Mouse (Mus musculus) embryonic fibroblast, embryonic 13.5 days (primary cell): ENCODE measurements at regions not wholly inside any gene's neighbourhood (a gene's known extent, or its start where the extent isn't known, plus 50 kb on each side); places are given as distances from the start of the nearest gene placed in this dataset.

ENCODE experiments used
- CTCF ChIP-seq: IDR thresholded peaks from 2 replicates; pipeline ENCODE4 v1.5.1; 2011; ENCODE audit warnings: mild to moderate bottlenecking, control low read depth, low read length, moderate library complexity, borderline replicate concordance; ENCODE audit not compliant: insufficient read depth
- POLR2A ChIP-seq: IDR thresholded peaks from 2 replicates; pipeline ENCODE4 v1.6.1; 2011; ENCODE audit warnings: low read depth, mild to moderate bottlenecking, control low read depth, low read length, moderate library complexity

GRCm38 (mm10) chr10:95093266-95093665 is 148.6 kb upstream of the Plxnc1 start:
- TF ChIP-seq CTCF, result no peak
- TF ChIP-seq POLR2A, result no peak
